Mouse (Mus musculus) MEL (cell line): ENCODE data around the gene Grik1.

Source experiments
- CHD2 ChIP-seq: IDR thresholded peaks from 2 replicates; pipeline ENCODE4 v1.6.1; 2011; ENCODE audit warnings: low read length, improper control_type of control experiment
- CTCF ChIP-seq, 3 experiments: IDR thresholded peaks in 2 of 3; conservative IDR thresholded peaks in 1 of 3; 2 replicates each; pipeline ENCODE4 v1.5.1; 2011 to 2012; ENCODE audit warnings: low read length in 3 of 3, low read depth in 2 of 3, mild to moderate bottlenecking in 2 of 3, improper control_type of control experiment in 1 of 3, inconsistent platforms in 1 of 3, mixed read lengths in 1 of 3, moderate library complexity in 1 of 3; ENCODE audit not compliant: control insufficient read depth in 1 of 3, insufficient read depth in 1 of 3, poor library complexity in 1 of 3, severe bottlenecking in 1 of 3
- MYC ChIP-seq: IDR thresholded peaks from 2 replicates; pipeline ENCODE4 v1.6.1; 2011; ENCODE audit warnings: low read depth, mild to moderate bottlenecking, low read length, improper control_type of control experiment, moderate library complexity
- NELFE ChIP-seq: IDR thresholded peaks from 2 replicates; pipeline ENCODE4 v1.6.1; 2011; ENCODE audit warnings: low read depth, low read length, improper control_type of control experiment
- POLR2A ChIP-seq, 2 experiments: IDR thresholded peaks; 2 replicates each; pipeline ENCODE4 v1.6.1; 2011 to 2012; ENCODE audit warnings: low read length in 2 of 2, mild to moderate bottlenecking in 2 of 2, control low read depth in 1 of 2, improper control_type of control experiment in 1 of 2, low read depth in 1 of 2, moderate library complexity in 1 of 2; ENCODE audit not compliant: control insufficient read depth in 1 of 2, insufficient read depth in 1 of 2, poor library complexity in 1 of 2
- POLR2AphosphoS2 ChIP-seq: IDR thresholded peaks from 2 replicates; pipeline ENCODE4 v1.6.1; 2011; ENCODE audit warnings: low read length, improper control_type of control experiment
- SMC3 ChIP-seq: IDR thresholded peaks from 2 replicates; pipeline ENCODE4 v1.6.1; 2011; ENCODE audit warnings: low read depth, low read length, improper control_type of control experiment
- TCF12 ChIP-seq: IDR thresholded peaks from 2 replicates; pipeline ENCODE4 v1.6.1; 2014; ENCODE audit warnings: low read depth, mild to moderate bottlenecking, inconsistent platforms, low read length, improper control_type of control experiment, moderate library complexity
- UBTF ChIP-seq: IDR thresholded peaks from 2 replicates; pipeline ENCODE4 v1.6.1; 2012; ENCODE audit warnings: low read depth, mild to moderate bottlenecking, inconsistent platforms, low read length, improper control_type of control experiment, moderate library complexity, borderline replicate concordance; ENCODE audit not compliant: insufficient read depth
- ZKSCAN1 ChIP-seq: IDR thresholded peaks from 2 replicates; pipeline ENCODE4 v1.6.1; 2012; ENCODE audit warnings: low read depth, mild to moderate bottlenecking, inconsistent platforms, low read length, improper control_type of control experiment, moderate library complexity

- TF ChIP-seq SMC3: no peak
- no peak for TF ChIP-seq NELFE
- TF ChIP-seq POLR2A (IDR thresholded peaks at IDR 0.05; ENCODE audit: control insufficient read depth in 1 of 2, insufficient read depth in 1 of 2, low read depth in 1 of 2, low read length in 2 of 2, poor library complexity in 1 of 2): no peak
- no peak for TF ChIP-seq POLR2AphosphoS2
- no peak for TF ChIP-seq CTCF (IDR thresholded peaks at IDR 0.05 in 2 of 3, conservative IDR thresholded peaks at IDR 0.05 in 1 of 3; ENCODE audit: control insufficient read depth in 1 of 3, insufficient read depth in 1 of 3, low read depth in 2 of 3, low read length in 3 of 3, poor library complexity in 1 of 3, severe bottlenecking in 1 of 3)
- TF ChIP-seq MYC: no peak
- TF ChIP-seq CHD2: no peak
- TF ChIP-seq UBTF: no peak
- TF ChIP-seq ZKSCAN1: no peak
- no peak for TF ChIP-seq TCF12
These were observed 340.2 kb downstream of the Grik1 start for GRCm38 (mm10) chr16:87949881-87950280.
